Comparison of ENCODE assay signal across 12 mouse cellular contexts in the genomic region with DNA sequence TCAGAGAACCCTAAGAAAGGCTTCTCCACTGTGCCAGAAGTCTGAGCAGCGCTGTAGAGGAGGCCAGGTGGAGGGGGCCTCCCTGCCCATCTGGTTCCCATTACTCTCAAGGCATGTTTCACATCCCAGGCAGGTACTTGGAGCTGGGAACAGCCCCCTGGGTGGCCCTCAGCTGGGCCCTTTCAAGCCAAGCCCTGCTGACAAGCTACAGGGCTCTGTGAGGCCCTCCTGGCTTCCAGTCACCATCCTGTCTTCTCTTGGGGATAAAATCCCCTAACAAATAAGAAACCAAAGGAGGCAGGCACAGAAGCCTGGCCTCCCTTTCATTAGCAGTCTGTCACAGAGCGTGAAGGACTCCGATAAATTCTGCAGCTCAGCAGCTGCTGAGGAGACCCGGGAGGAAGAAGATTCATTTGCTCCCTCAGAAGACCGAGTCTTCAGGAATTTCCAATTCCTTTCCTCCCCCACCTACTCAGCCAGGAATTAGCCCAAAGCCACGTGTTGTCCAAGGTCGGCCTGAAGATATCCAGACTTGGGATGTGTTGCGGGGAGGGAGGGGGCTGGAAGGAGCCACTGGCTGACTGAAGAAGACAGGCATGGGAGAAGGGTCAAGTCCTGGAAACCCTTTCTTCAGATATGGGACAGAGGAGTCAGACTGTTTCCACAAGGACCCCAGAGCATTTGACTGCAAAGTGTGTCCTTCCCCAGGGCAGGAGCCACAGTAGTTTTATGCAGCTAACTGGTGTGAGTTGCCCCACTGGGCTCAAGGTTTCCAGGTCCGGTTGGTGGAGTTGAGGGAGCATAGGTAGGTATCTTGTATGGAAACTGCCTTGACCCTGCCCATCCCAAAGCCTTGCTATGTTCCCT.
DNase-seq lines count a peak whose midpoint lies in the region; ATAC-seq and TF ChIP-seq lines count a peak whose summit lies in the region.
"Had no signal": no experiment of that assay in that cellular context is flagged by ENCODE, and none has a peak within 500 bp of the region (broad histone marks: within the 10 kb centered on the region; RNA-seq: fewer than 3 reads in every experiment).

No protein-coding gene starts in this region.

- intact Hi-C loops in heart, postnatal 36 days (cut with DNase I) = no loop called here

- 0 out of 2 replicates have a peak, but pooled peaks cover 4% of the 10 kb centered on the region for H3K9me3 ChIP-seq in heart, embryonic 14.5 days (ENCODE audit: control insufficient read depth, low read length)
- H3K9me3 ChIP-seq in embryonic facial prominence, embryonic 11.5 days (replicated peaks; ENCODE audit: control insufficient read depth, low read length) = no peaks in the 10 kb centered on the region
- H3K9me3 ChIP-seq in hindbrain, postnatal 0 days (ENCODE audit: low read length) = no peaks in the 10 kb centered on the region
- H3K9me3 ChIP-seq in neural tube, embryonic 13.5 days = no peaks in the 10 kb centered on the region

- no peak overlapping the region for H3K9ac ChIP-seq in heart, embryonic 14.5 days (ENCODE audit: low read length)
- H3K9ac ChIP-seq in embryonic facial prominence, embryonic 11.5 days (replicated peaks; ENCODE audit: low read length) = no peak overlapping the region
- H3K9ac ChIP-seq in hindbrain, postnatal 0 days (replicated peaks; ENCODE audit: low read length) = no peak overlapping the region
- H3K9ac ChIP-seq in neural tube, embryonic 13.5 days = no peak overlapping the region

- H3K36me3 ChIP-seq in heart, embryonic 14.5 days (ENCODE audit: control insufficient read depth, insufficient read depth, low read length) = no peaks in the 10 kb centered on the region
- no peaks in the 10 kb centered on the region for H3K36me3 ChIP-seq in embryonic facial prominence, embryonic 11.5 days (replicated peaks; ENCODE audit: control insufficient read depth, insufficient read depth, low read depth, low read length)
- no peaks in the 10 kb centered on the region for H3K36me3 ChIP-seq in hindbrain, postnatal 0 days (ENCODE audit: insufficient read depth, low read length)
- no peaks in the 10 kb centered on the region for H3K36me3 ChIP-seq in neural tube, embryonic 13.5 days

- no peak overlapping the region for H3K4me3 ChIP-seq in heart, embryonic 14.5 days (ENCODE audit: control insufficient read depth in 1 of 2, insufficient read depth in 1 of 2, low read depth in 1 of 2, low read length in 2 of 2)
- no peak overlapping the region for H3K4me3 ChIP-seq in embryonic facial prominence, embryonic 11.5 days (ENCODE audit: low read depth, low read length)
- H3K4me3 ChIP-seq in hindbrain, postnatal 0 days (ENCODE audit: low read length) = no peak overlapping the region
- no peak overlapping the region for H3K4me3 ChIP-seq in neural tube, embryonic 13.5 days
- H3K4me3 ChIP-seq: erythroblast, embryonic 14.5 days had no signal

- H3K4me1 ChIP-seq in heart, embryonic 14.5 days (ENCODE audit: control insufficient read depth in 2 of 2, insufficient read depth in 2 of 2, low read length in 2 of 2) = peaks cover 11 to 12% of the 10 kb centered on the region in 2 experiments
- peaks cover 2% of the 10 kb centered on the region for H3K4me1 ChIP-seq in embryonic facial prominence, embryonic 11.5 days (ENCODE audit: control insufficient read depth, insufficient read depth, low read length)
- H3K4me1 ChIP-seq in hindbrain, postnatal 0 days (ENCODE audit: insufficient read depth, low read length) = peaks cover 12% of the 10 kb centered on the region; the same call in 1 of the 2 replicates
- peaks cover 68% of the 10 kb centered on the region for H3K4me1 ChIP-seq in neural tube, embryonic 13.5 days (replicated peaks)

- H3K4me2 ChIP-seq in heart, embryonic 14.5 days (ENCODE audit: low read length) = no peak overlapping the region
- H3K4me2 ChIP-seq in embryonic facial prominence, embryonic 11.5 days (ENCODE audit: low read depth, low read length) = no peak overlapping the region
- H3K4me2 ChIP-seq in hindbrain, postnatal 0 days (ENCODE audit: low read depth, low read length) = no peak overlapping the region
- no peak overlapping the region for H3K4me2 ChIP-seq in neural tube, embryonic 13.5 days

- no peak overlapping the region for H3K27ac ChIP-seq in heart, embryonic 14.5 days (replicated peaks in 1 of 2; ENCODE audit: control insufficient read depth in 1 of 2, insufficient read depth in 1 of 2, low read depth in 2 of 2, low read length in 2 of 2)
- peak overlapping the region; percentile 60 for H3K27ac ChIP-seq in embryonic facial prominence, embryonic 11.5 days (replicated peaks; ENCODE audit: low read depth, low read length)
- peak overlapping the region; percentile 5; the same call in 1 of the 2 replicates for H3K27ac ChIP-seq in hindbrain, postnatal 0 days
- H3K27ac ChIP-seq in neural tube, embryonic 13.5 days (replicated peaks) = peak overlapping the region; percentile 78
- H3K27ac ChIP-seq: macrophage had no signal

- TF ChIP-seq CTCF in hindbrain, postnatal 0 days (IDR thresholded peaks at IDR 0.05; ENCODE audit: low read depth) = no peak

- H3K27me3 ChIP-seq in heart, embryonic 14.5 days (ENCODE audit: control insufficient read depth, insufficient read depth, low read length) = no peaks in the 10 kb centered on the region
- H3K27me3 ChIP-seq in embryonic facial prominence, embryonic 11.5 days (ENCODE audit: control insufficient read depth, insufficient read depth, low read length) = no peaks in the 10 kb centered on the region
- no peaks in the 10 kb centered on the region for H3K27me3 ChIP-seq in hindbrain, postnatal 0 days (ENCODE audit: insufficient read depth, low read length)
- no peaks in the 10 kb centered on the region for H3K27me3 ChIP-seq in neural tube, embryonic 13.5 days

- peak; percentile 41; the same call in 1 of the 2 replicates for ATAC-seq in heart, embryonic 14.5 days (ENCODE audit: insufficient number of reproducible peaks, insufficient read depth, low FRiP score, low read depth)
- ATAC-seq in embryonic facial prominence, embryonic 11.5 days (replicated peaks; ENCODE audit: insufficient number of reproducible peaks, low FRiP score, low TSS enrichment, low read depth) = peak; percentile 81
- ATAC-seq in hindbrain, postnatal 0 days = no peak; the same call in 1 of the 2 replicates
- no peak for ATAC-seq in neural tube, embryonic 13.5 days (ENCODE audit: low read depth)

- WGBS in heart, embryonic 14.5 days = 17% methylated on average over 9 of the region's 9 CpGs
- 21% methylated on average over 9 of the region's 9 CpGs for WGBS in embryonic facial prominence, embryonic 11.5 days
- WGBS in hindbrain, postnatal 0 days = 30% methylated on average over 9 of the region's 9 CpGs
- 34% methylated on average over 9 of the region's 9 CpGs for WGBS in neural tube, embryonic 13.5 days

- no peak for DNase-seq in heart, postnatal 36 days
- peak; percentile 86 for DNase-seq in embryonic facial prominence, embryonic 11.5 days (ENCODE audit: low spot score)
- DNase-seq in hindbrain, postnatal 0 days (ENCODE audit: low spot score) = peak; percentile 36
- DNase-seq in layer of hippocampus, postnatal 10 days (ENCODE audit: low spot score in 2 of 2) = no peak
- no peak for DNase-seq in right cerebral cortex, adult 18-20 months
- DNase-seq in gastrocnemius, postnatal 4 days (ENCODE audit: low spot score in 2 of 2) = no peak
- DNase-seq: adrenal gland, adult 2 months; kidney, adult 18-20 months had no signal

Comparison
In these comparisons a context has a peak if more than half of its experiments do, and no peak if none do; other contexts are left out.
1. ATAC-seq: peak in heart, embryonic 14.5 days (single experiment) and embryonic facial prominence, embryonic 11.5 days (single experiment); none in hindbrain, postnatal 0 days (single experiment) and neural tube, embryonic 13.5 days (single experiment).
2. H3K27ac ChIP-seq: peak in embryonic facial prominence, embryonic 11.5 days (single experiment), hindbrain, postnatal 0 days (single experiment) and neural tube, embryonic 13.5 days (single experiment); none in heart, embryonic 14.5 days (0 of 2).
3. DNase-seq: peak in embryonic facial prominence, embryonic 11.5 days (single experiment) and hindbrain, postnatal 0 days (single experiment); none in heart, postnatal 36 days (0 of 2), layer of hippocampus, postnatal 10 days (0 of 2), right cerebral cortex, adult 18-20 months (single experiment) and gastrocnemius, postnatal 4 days (0 of 2).